ENCODE assay signal across 32 mouse cellular contexts in genomic region chr19:47497313-47497712, GRCm38 (mm10). TPM values are rescaled to one million over a fixed set of nuclear protein-coding genes. Genes with fewer than 3 reads are reported as not detected.
DNase-seq lines count a peak whose midpoint lies in the region; ATAC-seq and TF ChIP-seq lines count a peak whose summit lies in the region.
"Had no signal": no experiment of that assay in that cellular context is flagged by ENCODE, and none has a peak within 500 bp of the region (broad histone marks: within the 10 kb centered on the region; RNA-seq: fewer than 3 reads in every experiment).

No protein-coding gene starts in this region.

- H3K9me3 ChIP-seq in hindbrain, postnatal 0 days (ENCODE audit: low read length), result no peaks in the 10 kb centered on the region
- no peaks in the 10 kb centered on the region for H3K9me3 ChIP-seq in hindbrain, embryonic 12.5 days (replicated peaks)
- no peaks in the 10 kb centered on the region for H3K9me3 ChIP-seq in embryonic facial prominence, embryonic 14.5 days (ENCODE audit: control insufficient read depth, low read length)
- no peaks in the 10 kb centered on the region for H3K9me3 ChIP-seq in limb, embryonic 13.5 days
- H3K9me3 ChIP-seq: heart, embryonic 13.5 days; hindbrain, embryonic 10.5 days; intestine, embryonic 15.5 days; neural tube, embryonic 13.5 days had no signal

- peaks cover 13% of the 10 kb centered on the region; the same call in 1 of the 2 replicates for H3K4me1 ChIP-seq in hindbrain, postnatal 0 days (ENCODE audit: insufficient read depth, low read length)
- H3K4me1 ChIP-seq in hindbrain, embryonic 12.5 days, result peaks cover 23% of the 10 kb centered on the region
- peaks cover 17% of the 10 kb centered on the region for H3K4me1 ChIP-seq in embryonic facial prominence, embryonic 14.5 days (ENCODE audit: control insufficient read depth, insufficient read depth, low read length)
- H3K4me1 ChIP-seq in limb, embryonic 13.5 days, result peaks cover 41% of the 10 kb centered on the region

- no peak overlapping the region for H3K9ac ChIP-seq in hindbrain, postnatal 0 days (replicated peaks; ENCODE audit: low read length)
- no peak overlapping the region for H3K9ac ChIP-seq in hindbrain, embryonic 12.5 days
- no peak overlapping the region for H3K9ac ChIP-seq in embryonic facial prominence, embryonic 14.5 days (ENCODE audit: low read depth, low read length)
- no peak overlapping the region for H3K9ac ChIP-seq in limb, embryonic 13.5 days
- H3K9ac ChIP-seq: heart, embryonic 13.5 days; intestine, embryonic 15.5 days; liver, embryonic 14.5 days; neural tube, embryonic 13.5 days had no signal

- TF ChIP-seq CTCF in hindbrain, postnatal 0 days (IDR thresholded peaks at IDR 0.05; ENCODE audit: low read depth), result no peak

- WGBS in hindbrain, postnatal 0 days, result 42% methylated on average over 9 of the region's 9 CpGs
- WGBS in hindbrain, embryonic 12.5 days, result 90% methylated on average over 9 of the region's 9 CpGs
- WGBS in embryonic facial prominence, embryonic 14.5 days, result 63% methylated on average over 9 of the region's 9 CpGs
- WGBS in limb, embryonic 13.5 days, result 55% methylated on average over 9 of the region's 9 CpGs

- H3K36me3 ChIP-seq in hindbrain, postnatal 0 days (ENCODE audit: insufficient read depth, low read length), result no peaks in the 10 kb centered on the region
- 0 out of 2 replicates have a peak, but pooled peaks cover 3% of the 10 kb centered on the region for H3K36me3 ChIP-seq in hindbrain, embryonic 12.5 days
- H3K36me3 ChIP-seq in embryonic facial prominence, embryonic 14.5 days (ENCODE audit: control insufficient read depth, insufficient read depth, low read length), result no peaks in the 10 kb centered on the region
- H3K36me3 ChIP-seq in limb, embryonic 13.5 days, result peaks cover 6% of the 10 kb centered on the region
- H3K36me3 ChIP-seq: heart, embryonic 13.5 days; neural tube, embryonic 13.5 days had no signal

- no peak overlapping the region for H3K4me3 ChIP-seq in hindbrain, postnatal 0 days (ENCODE audit: low read length)
- H3K4me3 ChIP-seq in hindbrain, embryonic 12.5 days, result no peak overlapping the region
- no peak overlapping the region for H3K4me3 ChIP-seq in embryonic facial prominence, embryonic 14.5 days (ENCODE audit: low read depth, low read length)
- H3K4me3 ChIP-seq in limb, embryonic 13.5 days, result no peak overlapping the region
- H3K4me3 ChIP-seq: heart, embryonic 13.5 days; hindbrain, embryonic 10.5 days; intestine, embryonic 15.5 days; neural tube, embryonic 13.5 days had no signal

- no peak overlapping the region for H3K27ac ChIP-seq in hindbrain, postnatal 0 days
- no peak overlapping the region for H3K27ac ChIP-seq in hindbrain, embryonic 12.5 days
- 0 out of 2 replicates have a peak overlapping the region, but pooled peaks have one; percentile 44 for H3K27ac ChIP-seq in embryonic facial prominence, embryonic 14.5 days (replicated peaks; ENCODE audit: low read depth, low read length)
- H3K27ac ChIP-seq in limb, embryonic 13.5 days, result no peak overlapping the region; the same call in 1 of the 2 replicates
- H3K27ac ChIP-seq: heart, embryonic 13.5 days; hindbrain, embryonic 10.5 days; intestine, embryonic 15.5 days; liver, embryonic 14.5 days; neural tube, embryonic 13.5 days; stomach, postnatal 0 days had no signal

- peak; percentile 53 to 57 for DNase-seq in cerebellum, postnatal 10 days
- DNase-seq in cerebellum, adult 9-11 months, result no peak
- peak; percentile 55 for DNase-seq in hindbrain, postnatal 0 days (ENCODE audit: low spot score)
- peak; percentile 70 for DNase-seq in embryonic facial prominence, embryonic 14.5 days (ENCODE audit: low spot score)
- DNase-seq in kidney, adult 11 months, result no peak
- no peak for DNase-seq in heart, postnatal 4 days
- DNase-seq: adrenal gland, postnatal 25 days; cerebellum, adult 18-20 months; embryo, embryonic 11 days; gastrocnemius, postnatal 10 days; heart, postnatal 10 days; kidney, adult 8-10 months; kidney, postnatal 10 days; layer of hippocampus, postnatal 36 days; liver; lung, postnatal 36 days; right cerebral cortex, postnatal 4 days; thymus, adult 18-20 months; thymus, postnatal 25 days had no signal

- H3K4me2 ChIP-seq in hindbrain, postnatal 0 days (ENCODE audit: low read depth, low read length), result no peak overlapping the region
- H3K4me2 ChIP-seq in hindbrain, embryonic 12.5 days (replicated peaks), result no peak overlapping the region
- no peak overlapping the region for H3K4me2 ChIP-seq in embryonic facial prominence, embryonic 14.5 days (ENCODE audit: low read depth, low read length)
- H3K4me2 ChIP-seq in limb, embryonic 13.5 days (replicated peaks), result no peak overlapping the region
- H3K4me2 ChIP-seq: heart, embryonic 13.5 days; intestine, embryonic 15.5 days; midbrain, embryonic 11.5 days; neural tube, embryonic 13.5 days had no signal

- no peaks in the 10 kb centered on the region for H3K27me3 ChIP-seq in hindbrain, postnatal 0 days (ENCODE audit: insufficient read depth, low read length)
- no peaks in the 10 kb centered on the region for H3K27me3 ChIP-seq in hindbrain, embryonic 12.5 days
- no peaks in the 10 kb centered on the region for H3K27me3 ChIP-seq in embryonic facial prominence, embryonic 14.5 days (replicated peaks; ENCODE audit: control insufficient read depth, insufficient read depth, low read length)
- no peaks in the 10 kb centered on the region for H3K27me3 ChIP-seq in limb, embryonic 13.5 days
- H3K27me3 ChIP-seq: CH12.LX; heart, embryonic 13.5 days; intestine, embryonic 15.5 days; neural tube, embryonic 13.5 days; Patski had no signal

- peak; percentile 27; the same call in 1 of the 2 replicates for ATAC-seq in hindbrain, postnatal 0 days
- no peak for ATAC-seq in hindbrain, embryonic 12.5 days (ENCODE audit: low FRiP score)
- ATAC-seq in embryonic facial prominence, embryonic 14.5 days (ENCODE audit: low read depth), result peak; percentile 6; the same call in 1 of the 2 replicates
- ATAC-seq in limb, embryonic 13.5 days (ENCODE audit: low FRiP score, low read depth), result 0 out of 2 replicates have a peak, but pooled peaks have one; percentile 3
- ATAC-seq: forebrain, embryonic 16.5 days; hindbrain, embryonic 16.5 days; intestine, embryonic 15.5 days; Patski had no signal

RNA-seq across cellular contexts. Expression of gene Sh3pxd2a, which starts 33.1 kb away (rescaled TPM):
- 21.9 and 25.5 TPM in 2 replicates for total RNA-seq in hindbrain, postnatal 0 days (2014; rRNA removed)
- polyA plus RNA-seq in hindbrain, postnatal 0 days (2015; fragmentation: Nextera tagmentation; extraction: Ambion mirVana), result 1.4 and 1.8 TPM in 2 replicates
- polyA plus RNA-seq in hindbrain, embryonic 12.5 days (2016; fragmentation: Nextera tagmentation; extraction: Ambion mirVana), result 3.9 and 5.4 TPM in 2 replicates
- 19.5 and 20.3 TPM in 2 replicates for polyA plus RNA-seq in embryonic facial prominence, embryonic 14.5 days (2014; fragmentation: Nextera tagmentation; extraction: Ambion mirVana)
- 8.9 and 10.1 TPM in 2 replicates for polyA plus RNA-seq in limb, embryonic 13.5 days (2015; fragmentation: Nextera tagmentation; extraction: Ambion mirVana)
- 10 to 100 TPM; 91.0 to 95.1 TPM for total RNA-seq in heart, postnatal 4 days (2021)

RNA-seq across cellular contexts. Expression of gene Stn1, which starts 40.0 kb away (rescaled TPM):
- total RNA-seq in hindbrain, postnatal 0 days (2014; rRNA removed), result 19.1 and 44.5 TPM in 2 replicates
- polyA plus RNA-seq in hindbrain, postnatal 0 days (2015; fragmentation: Nextera tagmentation; extraction: Ambion mirVana), result 20.9 and 22.7 TPM in 2 replicates
- 42.1 and 44.2 TPM in 2 replicates for polyA plus RNA-seq in hindbrain, embryonic 12.5 days (2016; fragmentation: Nextera tagmentation; extraction: Ambion mirVana)
- 48.1 and 52.3 TPM in 2 replicates for polyA plus RNA-seq in embryonic facial prominence, embryonic 14.5 days (2014; fragmentation: Nextera tagmentation; extraction: Ambion mirVana)
- 55.5 and 58.0 TPM in 2 replicates for polyA plus RNA-seq in limb, embryonic 13.5 days (2015; fragmentation: Nextera tagmentation; extraction: Ambion mirVana)
- 10 to 100 TPM; 23.1 to 26.3 TPM for total RNA-seq in heart, postnatal 4 days (2021)

Comparison
In these comparisons a context has a peak if more than half of its experiments do, and no peak if none do; other contexts are left out.
1. DNase-seq: peak in cerebellum, postnatal 10 days (2 of 2), hindbrain, postnatal 0 days (single experiment) and embryonic facial prominence, embryonic 14.5 days (single experiment); none in cerebellum, adult 9-11 months (single experiment), kidney, adult 11 months (single experiment) and heart, postnatal 4 days (single experiment).